Mouse (Mus musculus) brain, embryonic 14.5 days (tissue): ENCODE data around the gene Zfp866. TPM values are rescaled to one million over a fixed set of nuclear protein-coding genes. Genes with fewer than 3 reads are reported as not detected.

ENCODE experiments used
- DNase-seq: peaks from one replicate; pipeline ENCODE4 v3.0.0-alpha.2; 2011; ENCODE audit warnings: low read depth
- CTCF ChIP-seq: fragments of 200-500 bp; IDR thresholded peaks from 2 replicates; pipeline ENCODE4 v1.5.1; 2012; ENCODE audit warnings: inconsistent platforms, mild to moderate bottlenecking, moderate library complexity, borderline replicate concordance; ENCODE audit not compliant: insufficient read depth, insufficient read length; ENCODE audit errors: extremely low read depth
- POLR2A ChIP-seq: fragments of 200-500 bp; IDR thresholded peaks from 2 replicates; pipeline ENCODE4 v1.6.1; 2012; ENCODE audit warnings: mild to moderate bottlenecking, inconsistent platforms, borderline replicate concordance; ENCODE audit not compliant: poor library complexity, insufficient read depth, insufficient read length, severe bottlenecking; ENCODE audit errors: extremely low read depth
- polyA plus RNA-seq: library from polyadenylated mRNA; depleted of rRNA; stranded (reverse); fragments of >200 nt; gene quantifications from 2 replicates; pipeline ENCODE4 v1.2.3, GENCODE M21; 2012

Zfp866 gene
- polyA plus RNA-seq, 1 experiment, result 44.6 TPM

DNA sequence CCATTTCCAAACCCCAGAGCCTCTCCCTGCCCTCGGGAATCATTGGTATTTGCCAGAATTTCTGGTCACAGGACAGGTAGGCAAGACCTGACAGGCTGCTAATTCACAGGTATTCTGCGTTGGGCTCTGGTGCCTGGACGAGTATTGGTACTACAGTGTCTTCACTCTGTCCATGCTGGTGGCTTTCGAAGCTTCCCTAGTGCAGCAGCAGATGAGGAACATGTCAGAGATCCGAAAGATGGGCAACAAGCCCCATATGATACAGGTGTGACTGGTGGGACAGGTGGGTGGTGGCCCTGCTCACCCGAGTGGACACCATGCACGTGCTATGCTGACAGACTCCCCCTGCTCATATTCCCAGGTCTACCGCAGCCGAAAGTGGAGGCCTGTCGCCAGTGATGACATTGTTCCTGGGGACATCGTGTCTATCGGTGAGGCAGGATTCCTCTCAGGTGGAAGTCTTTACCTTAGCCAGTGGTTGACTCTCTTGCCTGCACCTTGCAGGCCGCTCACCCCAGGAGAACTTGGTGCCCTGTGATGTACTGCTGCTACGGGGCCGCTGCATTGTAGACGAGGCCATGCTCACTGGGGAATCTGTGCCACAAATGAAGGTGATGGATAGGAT lies 5.9 kb upstream of the Zfp866 start:
- TF ChIP-seq POLR2A, result no peak
- no peak for TF ChIP-seq CTCF
- DNase-seq, result no peak

DNA sequence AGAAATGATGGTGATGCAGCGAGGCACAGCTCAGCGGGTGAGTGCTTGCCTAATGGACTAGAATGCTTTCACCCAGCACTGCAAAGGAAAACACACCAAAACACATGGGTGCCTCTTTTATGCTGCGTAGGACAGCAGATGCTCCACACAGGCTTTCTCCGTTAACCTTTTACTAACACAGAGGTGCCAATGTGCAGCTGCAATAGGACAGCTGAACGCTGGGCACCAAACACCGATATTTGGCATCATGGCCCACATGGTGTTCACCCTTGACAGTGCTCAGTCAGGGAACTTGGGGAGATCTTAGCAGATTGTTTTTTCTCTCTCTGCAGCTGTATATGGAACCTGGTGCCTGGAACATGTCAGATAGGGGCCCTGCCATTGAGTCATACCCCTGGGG lies 3.9 kb upstream of the Zfp866 start:
- DNase-seq, result no peak
- TF ChIP-seq CTCF, result no peak
- TF ChIP-seq POLR2A, result no peak

DNA sequence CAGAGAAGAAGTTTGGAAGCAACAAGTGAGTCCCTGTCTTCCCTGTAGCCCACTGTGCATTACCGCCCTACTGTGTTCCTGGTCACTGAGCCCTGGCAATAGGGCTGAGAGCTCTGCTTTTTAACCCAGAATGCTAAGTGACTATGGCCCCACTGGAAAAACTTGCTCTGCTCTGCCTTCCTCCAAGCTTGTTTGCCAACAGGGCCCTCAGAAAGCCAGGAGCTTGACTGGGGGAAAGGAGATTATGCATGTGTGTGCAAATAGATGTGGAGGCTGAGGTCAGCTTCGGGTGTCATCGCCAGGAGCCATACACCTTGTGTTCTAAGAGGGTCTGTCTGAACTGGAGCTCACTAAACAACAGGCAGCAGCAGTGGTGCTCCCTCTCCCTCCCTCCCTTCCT lies 3.1 kb upstream of the Zfp866 start:
- TF ChIP-seq POLR2A, result no peak
- no peak for TF ChIP-seq CTCF
- no peak for DNase-seq

DNA sequence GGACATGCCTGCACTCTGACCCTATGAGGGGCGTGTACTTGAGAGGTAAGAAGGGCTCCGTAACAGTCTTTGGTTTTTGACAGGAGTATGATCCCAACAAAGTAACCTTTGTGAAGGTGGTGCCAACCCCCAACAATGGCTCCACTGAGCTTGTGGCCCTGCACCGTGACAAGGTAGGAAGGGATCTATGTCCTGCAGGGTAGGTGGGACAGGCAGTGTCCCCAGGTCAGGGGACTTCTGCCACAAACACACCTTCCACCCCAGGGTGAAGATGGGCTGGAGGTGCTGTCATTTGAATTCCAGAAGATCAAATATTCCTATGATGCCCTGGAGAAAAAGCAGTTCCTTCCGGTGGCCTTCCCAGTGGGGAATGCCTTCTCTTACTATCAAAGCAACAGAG lies 2.7 kb upstream of the Zfp866 start:
- no peak for TF ChIP-seq CTCF
- no peak for DNase-seq

DNA sequence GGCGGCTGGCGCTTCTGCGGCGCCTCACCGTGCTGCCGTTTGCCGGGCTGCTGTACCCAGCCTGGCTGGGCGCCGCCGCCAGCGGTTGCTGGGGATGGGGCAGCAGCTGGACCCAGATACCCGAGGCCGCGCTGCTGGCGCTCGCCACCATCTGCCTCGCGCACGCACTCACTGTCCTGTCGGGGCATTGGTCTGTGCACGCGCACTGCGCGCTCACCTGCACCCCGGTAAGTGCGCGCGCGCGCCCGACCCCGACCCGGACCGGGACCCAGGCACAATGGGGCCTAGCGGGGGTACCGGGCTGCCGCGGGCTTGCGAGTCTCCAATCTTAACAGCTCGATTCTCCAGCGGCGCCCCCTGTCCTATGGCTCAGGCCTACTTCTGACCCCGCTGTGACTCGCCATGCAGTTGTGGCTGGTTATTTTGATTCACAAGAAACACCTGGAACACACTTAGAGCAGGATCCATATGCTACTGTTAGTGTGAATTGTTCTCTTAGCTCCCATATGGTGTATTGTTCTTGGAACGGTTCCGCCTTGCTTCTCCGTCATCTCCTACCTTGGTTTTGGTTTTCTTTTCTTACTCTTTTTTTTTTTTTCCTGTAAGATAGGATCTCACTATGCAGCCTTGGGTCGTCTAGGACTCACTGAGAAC lies 564 bp upstream of the Zfp866 start:
- TF ChIP-seq POLR2A, result no peak
- TF ChIP-seq CTCF, result no peak
- DNase-seq, result peak; percentile 49

DNA sequence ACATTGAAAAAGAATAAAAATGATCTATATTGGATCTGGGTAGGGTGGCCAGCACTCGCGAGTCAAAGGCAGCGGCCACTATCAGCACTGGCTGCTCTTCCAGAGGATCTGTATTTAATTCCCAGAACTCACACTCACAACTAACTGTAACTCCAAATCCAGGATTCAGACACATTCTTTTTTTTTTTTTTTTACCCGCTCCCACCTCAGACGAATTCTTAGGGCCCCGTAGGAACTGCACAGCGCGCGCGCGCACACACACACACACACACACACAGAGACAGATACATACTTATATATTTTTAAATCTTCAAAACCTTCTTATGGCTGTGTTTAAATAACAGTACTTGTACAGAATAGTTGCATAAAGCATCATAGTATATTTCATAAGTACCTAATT lies 614 bp downstream of the Zfp866 start:
- DNase-seq, result peak; percentile 43

DNA sequence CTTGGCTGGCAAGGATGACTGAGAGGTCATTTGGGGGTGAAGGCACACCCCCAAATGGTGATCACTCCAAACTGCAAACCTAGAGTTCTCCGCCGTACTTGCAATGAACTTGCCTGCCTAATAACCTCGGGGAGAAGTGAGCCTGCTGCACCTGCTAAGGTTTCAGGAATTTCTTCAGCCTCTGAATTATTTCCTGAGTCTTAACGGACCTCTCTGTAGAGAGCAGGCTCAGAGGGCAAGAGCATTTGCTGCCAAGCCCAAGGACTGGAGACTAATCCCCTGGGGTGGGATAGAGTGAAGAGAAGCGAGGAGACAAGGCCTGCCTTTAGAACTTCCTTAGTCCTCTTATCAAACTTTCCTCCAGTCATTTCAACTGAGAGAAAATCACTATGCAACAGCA lies 1.2 kb downstream of the Zfp866 start:
- TF ChIP-seq CTCF, result no peak
- TF ChIP-seq POLR2A, result no peak
- no peak for DNase-seq

More for the DNA sequence above, 614 bp downstream of the Zfp866 start:
- no peak for TF ChIP-seq CTCF

DNA sequence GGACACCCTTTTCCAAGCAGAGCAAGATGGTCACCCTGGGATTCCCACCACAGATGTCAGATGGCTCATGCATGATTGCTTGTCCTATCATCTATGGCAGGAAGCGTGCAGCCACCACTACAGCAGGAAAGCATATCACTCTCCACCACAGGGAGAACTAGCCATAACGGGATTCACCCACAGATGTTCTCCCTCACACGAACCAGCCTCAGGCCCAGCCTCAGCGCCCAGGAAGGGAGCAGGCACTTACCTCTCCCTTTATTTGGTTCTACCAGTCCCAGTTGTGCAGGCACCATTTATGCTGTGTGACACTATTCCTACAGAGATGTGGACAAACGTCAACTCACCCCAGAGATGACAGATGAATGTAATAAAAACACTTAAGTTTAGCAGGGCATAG lies 1.9 kb downstream of the Zfp866 start:
- DNase-seq, result no peak
- no peak for TF ChIP-seq CTCF

DNA sequence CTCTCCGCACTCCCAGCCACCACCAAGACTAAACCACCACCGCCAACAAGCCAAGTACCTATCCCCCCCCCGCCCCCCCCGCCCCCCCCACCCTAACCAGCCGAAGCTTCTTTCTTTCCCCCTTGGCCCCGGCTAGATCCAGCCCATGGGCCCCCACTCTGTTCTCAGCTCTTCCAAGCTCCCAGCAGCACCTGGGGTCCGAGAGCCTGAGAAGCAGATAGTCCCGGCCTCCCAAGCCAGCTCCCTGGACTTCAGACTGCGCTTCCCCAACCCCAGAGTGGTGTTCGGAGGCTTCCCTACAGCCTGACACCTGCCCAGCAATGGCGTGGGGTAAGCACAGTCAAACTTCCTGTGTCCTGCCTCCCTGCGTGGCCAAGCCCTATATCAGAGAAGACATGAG lies 13.9 kb downstream of the Zfp866 start:
- TF ChIP-seq CTCF (no peak), POLR2A (no peak)
- DNase-seq, result no peak

DNA sequence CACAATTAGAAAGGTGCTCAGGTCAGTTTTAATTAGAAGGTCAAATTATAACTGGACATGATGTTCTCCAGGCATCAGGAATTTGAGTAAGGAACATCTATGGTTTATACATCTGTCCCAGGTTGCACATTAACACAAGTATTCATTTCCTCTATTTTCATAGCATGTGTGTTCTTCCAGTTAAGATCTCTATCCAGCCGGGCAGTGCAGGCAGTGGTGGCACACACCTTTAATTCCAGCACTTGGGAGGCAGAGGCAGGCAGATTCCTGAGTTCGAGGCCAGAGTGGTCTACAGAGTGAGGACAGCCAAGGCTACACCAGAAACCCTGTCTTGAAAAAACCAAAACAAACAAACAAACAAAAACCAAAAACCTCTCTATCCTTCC lies 15.8 kb downstream of the Zfp866 start:
- TF ChIP-seq POLR2A, result no peak
- TF ChIP-seq CTCF, result no peak
- no peak for DNase-seq

DNA sequence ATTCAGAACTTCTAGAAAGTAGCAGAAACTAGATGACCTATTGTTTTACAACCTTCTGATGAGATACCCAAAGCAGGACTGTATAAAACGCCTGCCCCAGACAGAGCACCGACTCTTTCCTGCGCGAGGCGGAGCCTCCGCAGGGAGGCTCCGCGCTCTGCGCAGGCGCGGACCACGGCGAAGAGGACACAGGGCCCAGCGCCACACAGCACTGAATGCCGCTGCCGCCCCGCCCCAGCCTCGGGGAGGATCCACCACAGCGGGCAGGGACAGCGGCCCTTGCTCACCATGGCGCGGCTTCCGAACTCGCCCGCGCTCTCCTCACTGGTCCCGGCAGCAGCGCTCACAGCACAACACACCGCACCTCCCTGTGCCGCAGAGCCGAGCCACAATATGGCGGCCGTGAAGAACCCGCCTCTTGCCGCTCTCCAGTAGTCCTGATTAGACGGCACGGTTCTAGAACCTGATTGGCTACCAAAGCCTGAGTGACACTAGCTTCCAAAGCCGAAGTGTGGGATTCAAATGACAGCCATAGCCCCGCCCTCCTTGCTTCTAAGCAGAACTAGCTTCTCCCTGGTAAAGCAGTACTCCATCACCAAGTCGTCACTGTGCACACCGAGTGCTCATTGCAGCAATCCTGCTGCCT lies 16.4 kb downstream of the Zfp866 start, which contains the start of gene Gm20422:
TSS of gene Gm20422 (minus strand) at position 384 of the 646 bp plus-strand sequence.
- DNase-seq, result peak; percentile 100
- TF ChIP-seq CTCF, result no peak
- peak; percentile 85 for TF ChIP-seq POLR2A

DNA sequence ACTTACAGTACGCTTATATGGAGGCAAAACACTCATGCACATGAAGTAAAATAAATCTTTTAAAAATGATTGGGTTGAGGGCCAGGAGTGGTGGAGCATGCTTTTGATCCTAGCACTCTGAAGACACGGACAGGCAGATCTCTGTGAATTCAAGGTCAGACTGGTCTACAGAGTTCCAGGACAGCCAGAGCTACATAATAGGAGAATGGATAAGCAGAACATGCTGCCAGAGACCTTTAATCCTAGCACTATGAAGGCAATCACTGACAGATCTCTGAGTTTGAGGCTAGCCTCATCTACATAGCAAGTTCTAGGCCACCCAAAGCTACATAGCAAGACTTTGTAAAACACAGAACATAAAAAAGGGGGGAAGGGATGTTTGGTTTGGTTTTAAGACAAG lies 18.9 kb downstream of the Zfp866 start:
- TF ChIP-seq CTCF (no peak), POLR2A (no peak)
- DNase-seq, result no peak
